Mouse (Mus musculus): ENCODE measurements at regions not wholly inside any gene's neighbourhood (a gene's known extent, or its start where the extent isn't known, plus 50 kb on each side); places are given as distances from the start of the nearest gene placed in this dataset.

DNA sequence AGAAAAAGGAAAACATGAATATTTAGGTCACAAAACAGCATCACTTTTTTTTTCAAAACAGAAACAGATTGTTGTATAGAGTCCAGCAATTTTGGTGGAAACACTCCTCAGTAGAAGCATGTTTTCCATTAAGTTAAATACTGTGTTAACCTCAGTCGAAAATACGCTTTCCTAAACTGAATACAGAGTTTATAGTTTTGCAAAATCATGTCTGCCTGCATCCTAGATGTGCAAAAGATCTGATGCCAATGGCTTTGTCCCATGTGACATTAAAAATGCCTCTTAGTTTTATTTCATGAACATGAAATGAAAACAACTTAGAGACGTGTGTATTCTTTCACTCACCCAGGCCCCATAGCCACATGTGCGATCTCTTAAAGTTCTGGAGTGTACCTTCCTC lies 163.5 kb upstream of the N6amt1 start:
- 88% methylated on average over 4 of the region's 4 CpGs for WGBS
- H3K4me3 ChIP-seq (replicated peaks; ENCODE audit: extremely low read depth, low read depth, low read length) = no peak overlapping the region
- TF ChIP-seq POLR2A (IDR thresholded peaks at IDR 0.05; ENCODE audit: borderline replicate concordance, extremely low read depth, low read depth, low read length) = no peak
- no peak for TF ChIP-seq CTCF (IDR thresholded peaks at IDR 0.05; ENCODE audit: insufficient read depth, low read length)
- no peaks in the 10 kb centered on the region for H3K4me1 ChIP-seq (ENCODE audit: control insufficient read depth, insufficient read depth, low read length)
- no peak for DNase-seq

DNA sequence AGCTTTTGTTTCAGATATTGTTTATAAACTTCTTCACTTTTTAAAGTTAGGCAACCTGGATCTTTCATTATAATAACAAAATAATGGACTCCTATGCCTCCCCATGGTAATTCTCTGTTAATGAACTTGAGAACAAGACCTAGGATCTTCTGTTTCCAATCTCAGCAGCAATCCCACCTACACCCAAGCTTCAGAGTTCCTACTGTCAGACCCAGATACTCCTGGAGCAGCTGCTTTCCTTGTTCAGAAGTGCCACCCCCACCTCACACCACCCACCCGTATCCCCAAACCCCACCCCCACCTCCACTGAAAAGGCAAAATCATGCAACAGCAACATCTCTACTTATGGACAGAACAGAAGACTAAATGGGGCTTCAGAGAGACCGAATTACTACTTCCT lies 165.2 kb upstream of the N6amt1 start:
- WGBS = 82% methylated on average over 2 of the region's 2 CpGs
- no peak for TF ChIP-seq POLR2A (IDR thresholded peaks at IDR 0.05; ENCODE audit: borderline replicate concordance, extremely low read depth, low read depth, low read length)
- no peak for TF ChIP-seq CTCF (IDR thresholded peaks at IDR 0.05; ENCODE audit: insufficient read depth, low read length)
- Histone ChIP-seq H3K4me1 (ENCODE audit: control insufficient read depth, insufficient read depth, low read length) (no peaks in the 10 kb centered on the region), H3K4me3 (replicated peaks; ENCODE audit: extremely low read depth, low read depth, low read length) (no peak overlapping the region)
- DNase-seq = no peak

- no peaks in the 10 kb centered on the region for H3K4me1 ChIP-seq (ENCODE audit: control insufficient read depth, insufficient read depth, low read length)
- no peak for DNase-seq
- TF ChIP-seq POLR2A (IDR thresholded peaks at IDR 0.05; ENCODE audit: borderline replicate concordance, extremely low read depth, low read depth, low read length) = no peak
- TF ChIP-seq CTCF (IDR thresholded peaks at IDR 0.05; ENCODE audit: insufficient read depth, low read length) = no peak
- WGBS = 82% methylated on average over 4 of the region's 4 CpGs
- H3K4me3 ChIP-seq (replicated peaks; ENCODE audit: extremely low read depth, low read depth, low read length) = no peak overlapping the region
Measured at GRCm38 (mm10) chr16:87172395-87172794, 181.6 kb upstream of the N6amt1 start.

GRCm38 (mm10) chr16:87139301-87139700 lies 214.7 kb upstream of the N6amt1 start:
- DNase-seq = no peak
- no peak overlapping the region for H3K4me3 ChIP-seq (replicated peaks; ENCODE audit: extremely low read depth, low read depth, low read length)
- 84% methylated on average over 2 of the region's 2 CpGs for WGBS
- peaks cover 5% of the 10 kb centered on the region; the same call in 1 of the 2 replicates for H3K4me1 ChIP-seq (ENCODE audit: control insufficient read depth, insufficient read depth, low read length)
- TF ChIP-seq CTCF (IDR thresholded peaks at IDR 0.05; ENCODE audit: insufficient read depth, low read length) (no peak), POLR2A (IDR thresholded peaks at IDR 0.05; ENCODE audit: borderline replicate concordance, extremely low read depth, low read depth, low read length) (no peak)

DNA sequence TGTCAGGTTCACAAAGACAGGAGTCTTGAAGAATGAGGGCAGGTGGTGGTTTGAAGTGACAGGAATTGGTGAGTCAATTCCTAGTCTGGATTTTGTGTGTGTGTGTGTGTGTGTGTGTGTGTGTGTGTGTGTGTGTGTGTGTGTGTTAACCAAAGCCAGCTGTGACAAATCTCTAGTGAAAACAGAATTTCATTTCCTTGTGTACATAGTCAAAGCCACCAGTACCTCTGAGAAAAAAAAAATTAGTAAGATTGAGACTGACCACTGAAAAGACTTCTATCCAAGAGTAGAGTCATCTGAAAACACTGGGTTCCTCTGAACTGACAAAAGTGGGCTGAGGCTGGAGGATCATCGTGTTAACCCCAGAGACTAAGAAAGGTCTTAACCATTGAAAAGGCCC lies 217.5 kb upstream of the N6amt1 start:
- TF ChIP-seq CTCF (IDR thresholded peaks at IDR 0.05; ENCODE audit: insufficient read depth, low read length) (no peak), POLR2A (IDR thresholded peaks at IDR 0.05; ENCODE audit: borderline replicate concordance, extremely low read depth, low read depth, low read length) (no peak)

DNA sequence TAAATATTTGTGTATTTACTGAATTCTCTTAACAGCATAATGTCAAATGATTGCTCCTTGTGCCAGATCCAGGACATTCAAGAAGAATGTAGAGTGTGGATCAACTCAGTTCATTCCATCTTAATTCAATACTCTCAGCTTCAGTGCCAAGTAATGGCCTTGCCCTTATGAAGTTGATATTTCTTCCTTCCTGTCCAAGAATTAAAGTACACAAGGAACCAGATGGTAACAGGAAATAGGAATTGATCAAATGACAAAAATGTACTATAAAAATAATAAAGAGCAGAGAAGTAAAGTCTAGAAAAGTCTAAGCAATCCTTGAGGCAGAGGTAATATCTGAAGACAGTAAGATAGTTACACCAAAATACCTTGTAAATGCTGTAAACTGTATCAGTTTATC lies 219.5 kb upstream of the N6amt1 start:
- TF ChIP-seq CTCF (IDR thresholded peaks at IDR 0.05; ENCODE audit: insufficient read depth, low read length) (no peak), POLR2A (IDR thresholded peaks at IDR 0.05; ENCODE audit: borderline replicate concordance, extremely low read depth, low read depth, low read length) (no peak)
- no peak for DNase-seq
- H3K4me3 ChIP-seq (replicated peaks; ENCODE audit: extremely low read depth, low read depth, low read length) = no peak overlapping the region
- H3K4me1 ChIP-seq (ENCODE audit: control insufficient read depth, insufficient read depth, low read length) = peaks cover 5% of the 10 kb centered on the region

More for the DNA sequence above, 217.5 kb upstream of the N6amt1 start:
- WGBS = 91% methylated on average over 1 of the region's 1 CpGs
- Histone ChIP-seq H3K4me3 (replicated peaks; ENCODE audit: extremely low read depth, low read depth, low read length) (no peak overlapping the region), H3K4me1 (ENCODE audit: control insufficient read depth, insufficient read depth, low read length) (peaks cover 5% of the 10 kb centered on the region; the same call in 1 of the 2 replicates)
- DNase-seq = no peak

GRCm38 (mm10) chr16:87133874-87134273 lies 220.1 kb upstream of the N6amt1 start:
- TF ChIP-seq CTCF (IDR thresholded peaks at IDR 0.05; ENCODE audit: insufficient read depth, low read length) (no peak), POLR2A (IDR thresholded peaks at IDR 0.05; ENCODE audit: borderline replicate concordance, extremely low read depth, low read depth, low read length) (no peak)
- WGBS = 65% methylated on average over 6 of the region's 6 CpGs
- Histone ChIP-seq H3K4me3 (replicated peaks; ENCODE audit: extremely low read depth, low read depth, low read length) (no peak overlapping the region), H3K4me1 (ENCODE audit: control insufficient read depth, insufficient read depth, low read length) (peaks cover 5% of the 10 kb centered on the region)
- DNase-seq = no peak

DNA sequence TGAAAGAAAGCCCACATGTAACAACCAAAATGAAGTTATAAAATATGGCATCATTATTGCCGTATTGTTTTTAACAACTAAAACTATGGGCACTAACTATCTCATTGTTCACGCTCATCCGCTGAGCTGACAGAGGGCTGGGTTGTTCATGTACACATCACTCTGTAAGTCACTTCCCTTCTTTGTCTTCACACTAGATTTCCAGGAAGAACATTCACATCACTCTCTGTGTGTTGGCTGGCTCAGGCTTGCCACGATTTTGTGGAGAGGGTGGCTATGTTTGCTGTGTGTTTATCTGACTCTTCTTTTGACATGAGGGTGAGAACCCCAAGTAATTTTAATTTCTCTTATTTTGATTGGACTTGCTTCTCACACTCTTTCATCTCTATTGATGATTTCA lies 221.9 kb upstream of the N6amt1 start:
- WGBS = 53% methylated on average over 4 of the region's 4 CpGs
- TF ChIP-seq POLR2A (IDR thresholded peaks at IDR 0.05; ENCODE audit: borderline replicate concordance, extremely low read depth, low read depth, low read length) = no peak
- Histone ChIP-seq H3K4me3 (replicated peaks; ENCODE audit: extremely low read depth, low read depth, low read length) (no peak overlapping the region), H3K4me1 (ENCODE audit: control insufficient read depth, insufficient read depth, low read length) (peaks cover 8% of the 10 kb centered on the region)
- no peak for DNase-seq

GRCm38 (mm10) chr16:87130733-87131640 lies 223.0 kb upstream of the N6amt1 start:
- 56% methylated on average over 12 of the region's 12 CpGs for WGBS
- Histone ChIP-seq H3K4me1 (ENCODE audit: control insufficient read depth, insufficient read depth, low read length) (peaks cover 8% of the 10 kb centered on the region), H3K4me3 (replicated peaks; ENCODE audit: extremely low read depth, low read depth, low read length) (no peak overlapping the region)
- no peak for DNase-seq
- TF ChIP-seq POLR2A (IDR thresholded peaks at IDR 0.05; ENCODE audit: borderline replicate concordance, extremely low read depth, low read depth, low read length) (no peak), CTCF (IDR thresholded peaks at IDR 0.05; ENCODE audit: insufficient read depth, low read length) (no peak)

GRCm38 (mm10) chr16:87129021-87129420 lies 225.0 kb upstream of the N6amt1 start:
- H3K4me3 ChIP-seq (replicated peaks; ENCODE audit: extremely low read depth, low read depth, low read length) = no peak overlapping the region
- 94% methylated on average over 3 of the region's 3 CpGs for WGBS
- peaks cover 3% of the 10 kb centered on the region for H3K4me1 ChIP-seq (ENCODE audit: control insufficient read depth, insufficient read depth, low read length)
- no peak for TF ChIP-seq CTCF (IDR thresholded peaks at IDR 0.05; ENCODE audit: insufficient read depth, low read length)
- no peak for TF ChIP-seq POLR2A (IDR thresholded peaks at IDR 0.05; ENCODE audit: borderline replicate concordance, extremely low read depth, low read depth, low read length)
- no peak for DNase-seq

Data from lung, adult 2 months (tissue).